Mouse (Mus musculus): ENCODE results near the gene Il2ra.

Il2ra gene

GRCm38 (mm10) chr2:11653330-11653729 is 10.7 kb downstream of the Il2ra start:
- DNase-seq (ENCODE audit: low read depth) = peak; percentile 72

- DNase-seq (ENCODE audit: low read depth) = no peak
Measured at GRCm38 (mm10) chr2:11653780-11654179, 11.2 kb downstream of the Il2ra start.

- peak; percentile 58 for DNase-seq (ENCODE audit: low read depth)
Measured at GRCm38 (mm10) chr2:11654990-11655931, 12.7 kb downstream of the Il2ra start.

GRCm38 (mm10) chr2:11657581-11657980 is 15.0 kb downstream of the Il2ra start:
- peak; percentile 63 for DNase-seq (ENCODE audit: low read depth)

GRCm38 (mm10) chr2:11659263-11659662 is 16.7 kb downstream of the Il2ra start:
- no peak for DNase-seq (ENCODE audit: low read depth)

- DNase-seq (ENCODE audit: low read depth) = peak; percentile 22
Measured at GRCm38 (mm10) chr2:11662143-11662906, 19.7 kb downstream of the Il2ra start.

GRCm38 (mm10) chr2:11662907-11663230 is 20.3 kb downstream of the Il2ra start:
- no peak for DNase-seq (ENCODE audit: low read depth)

- peak; percentile 89 for DNase-seq (ENCODE audit: low read depth)
Measured at GRCm38 (mm10) chr2:11663961-11664360, 21.4 kb downstream of the Il2ra start.

GRCm38 (mm10) chr2:11664367-11664766 is 21.8 kb downstream of the Il2ra start:
- peak; percentile 67 for DNase-seq (ENCODE audit: low read depth)

GRCm38 (mm10) chr2:11664806-11665205 is 22.2 kb downstream of the Il2ra start:
- no peak for DNase-seq (ENCODE audit: low read depth)

GRCm38 (mm10) chr2:11665326-11665725 is 22.7 kb downstream of the Il2ra start:
- no peak for DNase-seq (ENCODE audit: low read depth)

GRCm38 (mm10) chr2:11672144-11672543 is 29.5 kb downstream of the Il2ra start:
- DNase-seq (ENCODE audit: low read depth) = peak; percentile 59

- no peak for DNase-seq (ENCODE audit: low read depth)
Measured at GRCm38 (mm10) chr2:11679626-11680025, 37.0 kb downstream of the Il2ra start.

GRCm38 (mm10) chr2:11682712-11683111 is 40.1 kb downstream of the Il2ra start:
- no peak for DNase-seq (ENCODE audit: low read depth)

GRCm38 (mm10) chr2:11686512-11686911 is 43.9 kb downstream of the Il2ra start:
- DNase-seq (ENCODE audit: low read depth) = no peak

- DNase-seq (ENCODE audit: low read depth) = peak; percentile 66
Measured at GRCm38 (mm10) chr2:11687436-11687835, 44.8 kb downstream of the Il2ra start.

- peak; percentile 72 for DNase-seq (ENCODE audit: low read depth)
Measured at GRCm38 (mm10) chr2:11690201-11690890, 47.7 kb downstream of the Il2ra start.

GRCm38 (mm10) chr2:11693352-11693751 is 50.7 kb downstream of the Il2ra start:
- DNase-seq (ENCODE audit: low read depth) = no peak

GRCm38 (mm10) chr2:11694104-11694503 is 51.5 kb downstream of the Il2ra start:
- no peak for DNase-seq (ENCODE audit: low read depth)

GRCm38 (mm10) chr2:11695867-11696266 is 53.3 kb downstream of the Il2ra start:
- no peak for DNase-seq (ENCODE audit: low read depth)

- no peak for DNase-seq (ENCODE audit: low read depth)
Measured at GRCm38 (mm10) chr2:11698994-11699393, 56.4 kb downstream of the Il2ra start.

- DNase-seq (ENCODE audit: low read depth) = no peak
Measured at GRCm38 (mm10) chr2:11699905-11700304, 57.3 kb downstream of the Il2ra start.

All from 416B (cell line).